8 mouse cellular contexts compared by ENCODE assay signal in genomic region chr7:92741152-92741860, GRCm38 (mm10). TPM values are rescaled to one million over a fixed set of nuclear protein-coding genes. Genes with fewer than 3 reads are reported as not detected.
A peak's percentile ranks its signal among the peaks of the same experiment; 100 is the strongest.
DNase-seq lines count a peak whose midpoint lies in the region; ATAC-seq and TF ChIP-seq lines count a peak whose summit lies in the region.

Gene Rab30 (plus strand): TSS chr7:92741603.

- peak; percentile 96 for DNase-seq in Patski (ENCODE audit: low read depth, low spot score)
- peak; percentile 95 to 97 for DNase-seq in cerebellum, postnatal 14 days
- DNase-seq in frontal cortex, postnatal 14 days (ENCODE audit: low spot score in 2 of 2), result peak; percentile 89 to 96
- DNase-seq in layer of hippocampus, postnatal 25 days (ENCODE audit: extremely low spot score in 1 of 2, low spot score in 1 of 2), result peak; percentile 69 to 76
- DNase-seq in lung, postnatal 25 days (ENCODE audit: low spot score), result peak; percentile 99
- DNase-seq in retina, embryonic 14.5 days (ENCODE audit: low spot score), result peak; percentile 98
- peak; percentile 82 for DNase-seq in thymus, postnatal 4 days

- under 1% methylated on average over 38 of the region's 38 CpGs for WGBS in hindbrain, embryonic 13.5 days

- in situ Hi-C loops in Patski (cut with MboI; ENCODE audit: low pct_unique_long_range_greater_than_20kb), result loop anchor here (25.0 kb wide), 1 partner anchor 629 kb away; no protein-coding TSS in a partner anchor

- POLR2A ChIA-PET in Patski (lab: Charles Lee), result interaction anchor here (1.0 kb wide), 1 partner anchor 88 kb away, joined by 3 read pairs; no protein-coding TSS in a partner anchor

- peak within 1 kb of the TSS; percentile 97 for H3K27ac ChIP-seq in hindbrain, embryonic 13.5 days

- no peaks in the 10 kb centered on the region for H3K9me3 ChIP-seq in hindbrain, embryonic 13.5 days

- peak within 1 kb of the TSS; percentile 75 for H3K4me2 ChIP-seq in hindbrain, embryonic 13.5 days

- CTCF ChIA-PET in Patski (lab: Charles Lee), result interaction anchor here (1.7 kb wide), 1 partner anchor 129 kb away, joined by 4 read pairs; no protein-coding TSS in a partner anchor

- H3K36me3 ChIP-seq in hindbrain, embryonic 13.5 days, result peaks cover 5% of the 10 kb centered on the region

- peak within 1 kb of the TSS; percentile 81 for H3K4me3 ChIP-seq in hindbrain, embryonic 13.5 days

- ATAC-seq in Patski, result peak; percentile 99
- ATAC-seq in hindbrain, embryonic 13.5 days (ENCODE audit: low FRiP score), result peak; percentile 100

- H3K27me3 ChIP-seq in Patski, result no peaks in the 10 kb centered on the region
- H3K27me3 ChIP-seq in hindbrain, embryonic 13.5 days, result no peaks in the 10 kb centered on the region

- H3K9ac ChIP-seq in hindbrain, embryonic 13.5 days, result peak within 1 kb of the TSS; percentile 96

- H3K4me1 ChIP-seq in hindbrain, embryonic 13.5 days (replicated peaks), result peaks cover 50% of the 10 kb centered on the region

- no peak for TF ChIP-seq CTCF in Patski (IDR thresholded peaks at IDR 0.05)

RNA-seq across cellular contexts. Expression of gene Rab30, which starts in this region (rescaled TPM):
- 9.8 TPM for polyA plus RNA-seq in Patski (2021)
- 19.9 and 22.3 TPM in 2 replicates for polyA plus RNA-seq in hindbrain, embryonic 13.5 days (2015; fragmentation: Nextera tagmentation; extraction: Ambion mirVana)
- total RNA-seq in layer of hippocampus, postnatal 25 days (2021), result 10 to 100 TPM; 43.2 to 49.1 TPM

Comparison
In these comparisons a context has a peak if more than half of its experiments do, and no peak if none do; other contexts are left out.
1. Peak in every context shown above with its lines: DNase-seq, ATAC-seq, H3K4me3 ChIP-seq and H3K27ac ChIP-seq.